Mouse (Mus musculus) frontal cortex, postnatal 25 days (tissue): ENCODE measurements around the gene Ddx4.

Experiments
- DNase-seq, 2 experiments: peaks; one replicate each; pipeline ENCODE4 v3.0.0; 2022; ENCODE audit warnings: low spot score in 2 of 2

The Ddx4 gene

DNA sequence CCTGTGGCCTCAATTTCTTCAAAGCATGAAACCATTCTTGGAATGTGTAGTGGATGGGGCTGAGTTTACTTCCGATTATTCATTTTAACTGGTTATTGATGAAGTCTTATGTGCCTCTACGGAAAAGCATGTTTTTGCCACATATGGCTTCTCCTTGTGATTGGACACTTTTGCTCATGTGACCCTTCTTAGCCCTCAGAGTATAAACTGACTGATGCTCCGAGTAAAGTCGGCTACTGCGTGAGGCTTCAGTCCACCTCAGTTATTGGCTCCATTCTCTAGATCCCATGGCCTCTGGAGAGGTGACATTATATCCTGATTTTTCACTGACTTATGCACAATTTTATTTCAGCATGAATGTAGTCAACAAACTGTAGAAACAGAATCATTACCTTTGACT is 99.0 kb downstream of the Ddx4 start:
- no peak for DNase-seq

DNA sequence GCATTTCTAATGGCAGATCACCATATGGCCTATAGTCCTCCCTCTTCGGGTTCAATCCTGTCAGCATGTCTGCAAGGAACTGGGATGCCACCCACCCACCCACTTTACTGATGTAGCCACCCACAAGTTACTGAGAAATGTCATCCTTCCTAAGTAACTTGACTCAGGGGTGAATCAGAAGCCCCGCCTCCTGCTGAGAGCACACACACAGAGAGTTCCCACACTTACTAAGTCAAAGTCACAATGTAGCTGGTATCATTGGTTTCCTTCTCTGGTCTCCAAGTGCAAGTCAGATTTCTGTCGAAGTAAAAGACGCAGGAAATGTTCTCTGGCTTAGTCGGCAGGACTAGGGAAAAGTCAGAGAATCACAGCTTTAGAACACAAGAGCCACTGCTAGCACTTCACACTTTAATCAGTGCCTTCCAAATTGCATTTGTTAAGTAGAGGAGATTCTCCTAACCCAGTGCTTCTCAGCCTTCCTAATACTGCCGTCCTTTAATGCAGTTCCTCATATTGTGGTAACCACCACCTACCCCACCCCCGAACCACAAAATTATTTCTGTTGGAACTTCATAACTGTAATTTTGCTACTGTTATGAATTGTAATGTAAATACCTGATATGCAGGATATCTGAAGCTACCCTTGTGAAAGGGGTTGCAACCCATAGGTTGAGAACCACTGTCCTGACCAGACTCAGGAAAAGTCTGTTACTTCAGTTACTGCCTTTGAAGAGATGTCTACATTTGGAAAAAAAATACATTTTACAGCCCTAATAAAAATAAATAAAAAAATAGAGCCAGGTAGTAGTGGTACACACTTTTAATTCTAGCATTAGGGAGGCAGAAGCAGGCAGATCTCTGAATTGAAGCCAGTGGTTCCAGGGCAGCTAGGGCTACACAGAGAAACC is 100.4 kb downstream of the Ddx4 start:
- no peak for DNase-seq
